Mouse (Mus musculus) ES-E14 (cell line): ENCODE measurements around the gene Zfp64.

Experiments
- CHD2 ChIP-seq: IDR thresholded peaks from 2 replicates; pipeline ENCODE4 v1.6.1; 2014; ENCODE audit warnings: mild to moderate bottlenecking, low read depth, low read length, inconsistent platforms
- ZNF384 ChIP-seq: IDR thresholded peaks from 2 replicates; pipeline ENCODE4 v1.6.1; 2012; ENCODE audit warnings: low read depth, low read length, inconsistent platforms

- TF ChIP-seq ZNF384 (no peak), CHD2 (no peak)
Measured at GRCm38 (mm10) chr2:168904188-168904587, 51.2 kb downstream of the Zfp64 start.
